Mouse (Mus musculus) kidney, adult 2 months (tissue): ENCODE measurements around the gene Olfr45. TPM values are rescaled to one million over a fixed set of nuclear protein-coding genes. Genes with fewer than 3 reads are reported as not detected.
"Not testable (repeated sequence)": the region's sequence is repeated elsewhere in the genome, so short reads cannot be mapped to it uniquely, and the experiment has no call there.

Source experiments
- DNase-seq: peaks from one replicate; pipeline ENCODE4 v3.0.0; 2021
- H3K27ac ChIP-seq: fragments of 200-500 bp; 2 replicates; pipeline ENCODE4 v1.5.1; 2012; ENCODE audit warnings: low read depth, low read length, control low read depth, inconsistent platforms; ENCODE audit not compliant: insufficient read depth
- H3K27me3 ChIP-seq: fragments of 200-500 bp; replicated peaks from 2 replicates; pipeline ENCODE4 v1.6.1; 2012; ENCODE audit warnings: mild to moderate bottlenecking, moderate library complexity, low read length, inconsistent platforms; ENCODE audit not compliant: control insufficient read depth, insufficient read depth
- H3K36me3 ChIP-seq: fragments of 200-500 bp; 2 replicates; pipeline ENCODE4 v1.6.1; 2012; ENCODE audit warnings: mild to moderate bottlenecking, moderate library complexity, low read length, inconsistent platforms; ENCODE audit not compliant: control insufficient read depth, insufficient read depth
- H3K4me1 ChIP-seq: fragments of 200-500 bp; 2 replicates; pipeline ENCODE4 v1.6.1; 2011; ENCODE audit warnings: low read length; ENCODE audit not compliant: control insufficient read depth, insufficient read depth
- H3K4me3 ChIP-seq: fragments of 200-500 bp; 2 replicates; pipeline ENCODE4 v1.5.1; 2011; ENCODE audit warnings: mild to moderate bottlenecking, low read depth, low read length, control low read depth; ENCODE audit not compliant: insufficient read depth
- CTCF ChIP-seq: fragments of 200-500 bp; conservative IDR thresholded peaks from 2 replicates; pipeline ENCODE4 v1.5.1; 2011; ENCODE audit warnings: low read depth, mild to moderate bottlenecking, control low read depth, low read length, moderate library complexity, mixed read lengths; ENCODE audit not compliant: insufficient read depth, insufficient read length
- POLR2A ChIP-seq: fragments of 200-500 bp; IDR thresholded peaks from one replicate; pipeline ENCODE4 v1.6.1; 2011; ENCODE audit warnings: low read depth, low read length, control low read depth
- WGBS: fragments of 180-500 bp; shearing (Covaris S2); methylation state at CpG from one replicate; pipeline ENCODE4 v1.1.7; 2018; 5-methylcytosine and 5-hydroxymethylcytosine counted together
- polyA plus RNA-seq: library from polyadenylated mRNA; depleted of rRNA; stranded (reverse); fragments of >200 nt; gene quantifications from 2 replicates; pipeline ENCODE4 v1.2.3, GENCODE M21; 2012; rRNA removed

Gene Olfr45
- polyA plus RNA-seq: not detected in 2 replicates

- no peaks in the 10 kb centered on the region for H3K36me3 ChIP-seq
- 87% methylated on average over 1 of the region's 1 CpGs for WGBS
- no peak for TF ChIP-seq CTCF
- no peak for TF ChIP-seq POLR2A
- no peak within 1 kb of the TSS for H3K4me3 ChIP-seq
- no peak for DNase-seq
- H3K27me3 ChIP-seq: no peaks in the 10 kb centered on the region
- no peak within 1 kb of the TSS for H3K27ac ChIP-seq
- no peaks in the 10 kb centered on the region for H3K4me1 ChIP-seq
These were observed at the start of gene Olfr45 for GRCm38 (mm10) chr7:140681651-140682050. Gene Olfr45, plus strand, starts transcription at chr7:140681951.

- H3K36me3 ChIP-seq: no peaks in the 10 kb centered on the region
- 83% methylated on average over 1 of the region's 1 CpGs for WGBS
- no peaks in the 10 kb centered on the region for H3K4me1 ChIP-seq
- no peaks in the 10 kb centered on the region for H3K27me3 ChIP-seq
- H3K27ac ChIP-seq: no peak within 1 kb of the TSS
- DNase-seq: no peak
- no peak for TF ChIP-seq CTCF
- no peak for TF ChIP-seq POLR2A
- H3K4me3 ChIP-seq: no peak within 1 kb of the TSS
These were observed 35.6 kb upstream of the Olfr45 start, which contains the start of gene Olfr53 for GRCm38 (mm10) chr7:140646152-140646551. Gene Olfr53, plus strand, starts transcription at chr7:140646452.

DNA sequence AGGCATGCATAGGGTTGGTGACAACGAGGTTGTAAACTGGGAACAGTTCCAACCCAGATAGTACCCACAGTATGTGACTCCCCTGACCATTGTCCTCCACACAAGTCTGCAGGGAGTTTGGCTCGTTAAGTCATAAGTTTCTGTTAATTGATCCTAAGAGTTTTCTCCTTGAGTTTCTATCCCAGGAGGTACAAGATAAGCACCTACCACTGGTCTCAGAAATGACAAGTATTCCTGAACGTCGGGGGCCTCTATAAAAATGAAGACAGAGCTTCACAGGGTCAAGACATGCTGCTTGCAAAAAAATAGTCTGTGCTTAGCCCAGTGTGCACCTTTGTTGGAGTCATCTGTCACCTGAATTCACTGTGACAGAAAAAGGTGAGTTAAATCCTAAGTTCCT lies 22.1 kb upstream of the Olfr45 start, which contains the start of gene Olfr539:
Olfr539 (plus strand) TSS at position 301 of the 400 bp plus-strand sequence.
- 70% methylated on average over 4 of the region's 4 CpGs for WGBS
- Histone ChIP-seq H3K27me3 (no peaks in the 10 kb centered on the region), H3K4me3 (no peak within 1 kb of the TSS), H3K27ac (no peak within 1 kb of the TSS), H3K36me3 (no peaks in the 10 kb centered on the region), H3K4me1 (no peaks in the 10 kb centered on the region)
- no peak for DNase-seq
- TF ChIP-seq POLR2A (no peak), CTCF (no peak)

GRCm38 (mm10) chr7:140670693-140671092 lies 11.1 kb upstream of the Olfr45 start:
- not testable (repeated sequence) for H3K27me3 ChIP-seq, DNase-seq, H3K4me1 ChIP-seq, H3K36me3 ChIP-seq, H3K27ac ChIP-seq, H3K4me3 ChIP-seq
- 81% methylated on average over 3 of the region's 3 CpGs for WGBS

- Histone ChIP-seq H3K4me3 (no peak overlapping the region), H3K4me1 (no peaks in the 10 kb centered on the region), H3K36me3 (no peaks in the 10 kb centered on the region), H3K27me3 (peaks cover 1% of the 10 kb centered on the region; the same call in 1 of the 2 replicates), H3K27ac (no peak overlapping the region)
- no peak for DNase-seq
- no peak for TF ChIP-seq POLR2A
- TF ChIP-seq CTCF: no peak
- WGBS: under 1% methylated on average over 6 of the region's 6 CpGs
These were observed 5.9 kb upstream of the Olfr45 start for GRCm38 (mm10) chr7:140675863-140676262.

GRCm38 (mm10) chr7:140679591-140679990 lies 2.2 kb upstream of the Olfr45 start:
- DNase-seq: peak; percentile 9
- not testable (repeated sequence) for H3K4me3 ChIP-seq, H3K27me3 ChIP-seq, H3K27ac ChIP-seq, H3K36me3 ChIP-seq, H3K4me1 ChIP-seq
- WGBS: 72% methylated on average over 4 of the region's 4 CpGs

GRCm38 (mm10) chr7:140696967-140697366 lies 15.2 kb downstream of the Olfr45 start, which contains the start of gene Olfr541:
Gene Olfr541, plus strand, starts transcription at chr7:140697267.
- DNase-seq: no peak
- no peak within 1 kb of the TSS for H3K4me3 ChIP-seq
- H3K27me3 ChIP-seq: no peaks in the 10 kb centered on the region
- H3K4me1 ChIP-seq: no peaks in the 10 kb centered on the region
- TF ChIP-seq CTCF (no peak), POLR2A (no peak)
- no peak within 1 kb of the TSS for H3K27ac ChIP-seq
- no peaks in the 10 kb centered on the region for H3K36me3 ChIP-seq

DNA sequence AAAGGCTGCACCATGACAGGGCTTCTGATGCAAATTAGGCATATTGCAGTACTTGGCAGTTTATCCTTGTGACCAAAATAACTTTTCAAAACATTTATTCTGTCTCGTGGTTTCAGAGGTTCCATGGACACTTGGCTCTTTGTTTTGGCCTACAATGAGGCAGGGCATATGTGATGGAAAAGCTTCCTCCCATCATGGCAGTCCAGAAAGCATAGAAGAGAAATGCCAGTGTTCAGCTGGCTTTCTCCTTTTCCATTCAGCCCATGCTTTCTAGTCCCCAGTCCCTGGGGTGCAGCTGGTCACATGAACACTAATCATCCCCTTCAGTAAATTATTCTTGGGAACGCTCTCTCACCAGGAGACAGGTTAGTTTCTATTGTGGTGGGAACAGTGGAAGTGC lies 24.6 kb downstream of the Olfr45 start:
- H3K36me3 ChIP-seq: no peaks in the 10 kb centered on the region
- H3K4me1 ChIP-seq: no peaks in the 10 kb centered on the region
- H3K4me3 ChIP-seq: no peak overlapping the region
- H3K27me3 ChIP-seq: no peaks in the 10 kb centered on the region
- no peak overlapping the region for H3K27ac ChIP-seq
- no peak for DNase-seq
- TF ChIP-seq POLR2A (no peak), CTCF (no peak)
- 56% methylated on average over 2 of the region's 2 CpGs for WGBS
